Mouse (Mus musculus) kidney, postnatal 0 days (tissue): ENCODE measurements around the gene Naxd. TPM values are rescaled to one million over a fixed set of nuclear protein-coding genes. Genes with fewer than 3 reads are reported as not detected.

Experiments
- ATAC-seq: fragments of 200-750 bp; cut with Nextera tagmentation; replicated peaks from 2 replicates; pipeline ENCODE4 v1.8.0; 2017; ENCODE audit warnings: low read depth, moderate number of reproducible peaks, moderate TSS enrichment, moderate library complexity; ENCODE audit not compliant: low FRiP score
- DNase-seq: peaks from one replicate; pipeline ENCODE4 v3.0.0-alpha.2; 2016; ENCODE audit warnings: low spot score
- H3K27ac ChIP-seq: fragments of 300-500 bp; sonication (generic); 2 replicates; pipeline ENCODE4 v1.5.1; 2014; ENCODE audit warnings: mild to moderate bottlenecking
- H3K27me3 ChIP-seq: fragments of 300-500 bp; sonication (generic); 2 replicates; pipeline ENCODE4 v1.6.1; 2014; ENCODE audit warnings: low read length, mixed read lengths; ENCODE audit not compliant: insufficient read depth
- H3K36me3 ChIP-seq: fragments of 300-500 bp; sonication (generic); 2 replicates; pipeline ENCODE4 v1.6.1; 2014; ENCODE audit warnings: low read length, mixed read lengths; ENCODE audit not compliant: insufficient read depth
- H3K4me1 ChIP-seq: fragments of 300-500 bp; sonication (generic); replicated peaks from 2 replicates; pipeline ENCODE4 v1.6.1; 2014; ENCODE audit warnings: antibody characterized with exemption, low read length, mixed read lengths; ENCODE audit not compliant: insufficient read depth
- H3K4me2 ChIP-seq: fragments of 300-500 bp; sonication (generic); 2 replicates; pipeline ENCODE4 v1.6.1; 2014; ENCODE audit warnings: mild to moderate bottlenecking, low read length, moderate library complexity, mixed read lengths
- H3K4me3 ChIP-seq: fragments of 300-500 bp; sonication (generic); replicated peaks from 2 replicates; pipeline ENCODE4 v1.5.1; 2014; ENCODE audit warnings: low read depth, low read length
- H3K9ac ChIP-seq: fragments of 300-500 bp; sonication (generic); 2 replicates; pipeline ENCODE4 v1.6.1; 2014; ENCODE audit warnings: low read depth, low read length
- H3K9me3 ChIP-seq: fragments of 300-500 bp; sonication (generic); replicated peaks from 2 replicates; pipeline ENCODE4 v1.6.1; 2016; ENCODE audit warnings: low read length, inconsistent platforms, mixed read lengths
- CTCF ChIP-seq: IDR thresholded peaks from 2 replicates; pipeline ENCODE4 v1.5.1; 2016; ENCODE audit warnings: antibody characterized with exemption, low read depth, mild to moderate bottlenecking, moderate library complexity
- WGBS: fragments of 180-500 bp; shearing (Covaris S2); extraction: QIAGEN DNeasy Blood & Tissue Kit; methylation state at CpG from one replicate; pipeline ENCODE4 v1.1.7; 2014; 5-methylcytosine and 5-hydroxymethylcytosine counted together
- polyA plus RNA-seq: library from polyadenylated mRNA; unstranded; fragments of >200 nt; fragmentation: Nextera tagmentation; extraction: Ambion mirVana; gene quantifications from 2 replicates; pipeline ENCODE4 v1.2.1, GENCODE M21; 2015

Gene Naxd
- polyA plus RNA-seq, 1 experiment from 2014 or later, result 111 TPM

GRCm38 (mm10) chr8:11476338-11477177, 20.7 kb upstream of the Naxd start:
- DNase-seq (peak; percentile 87), ATAC-seq (peak; percentile 6; the same call in 1 of the 2 replicates)
- no peak for TF ChIP-seq CTCF
- H3K4me1 ChIP-seq, result peaks cover 33% of the 10 kb centered on the region
- H3K36me3 ChIP-seq, result no peaks in the 10 kb centered on the region
- H3K9me3 ChIP-seq, result no peaks in the 10 kb centered on the region
- peak overlapping the region; percentile 65 for H3K4me3 ChIP-seq
- peak overlapping the region; percentile 94 for H3K4me2 ChIP-seq
- H3K27ac ChIP-seq, result peak overlapping the region; percentile 85
- WGBS, result 10% methylated on average over 24 of the region's 24 CpGs
- H3K9ac ChIP-seq, result peak overlapping the region; percentile 40
- H3K27me3 ChIP-seq, result no peaks in the 10 kb centered on the region

- ATAC-seq, result no peak
- no peaks in the 10 kb centered on the region for H3K36me3 ChIP-seq
- 2% methylated on average over 9 of the region's 9 CpGs for WGBS
- peak overlapping the region; percentile 65 for H3K4me3 ChIP-seq
- no peaks in the 10 kb centered on the region for H3K9me3 ChIP-seq
- peak overlapping the region; percentile 40 for H3K9ac ChIP-seq
- DNase-seq, result no peak
- peak overlapping the region; percentile 94 for H3K4me2 ChIP-seq
- H3K4me1 ChIP-seq, result peaks cover 29% of the 10 kb centered on the region
- H3K27ac ChIP-seq, result peak overlapping the region; percentile 85
- H3K27me3 ChIP-seq, result no peaks in the 10 kb centered on the region
- no peak for TF ChIP-seq CTCF
Measured at GRCm38 (mm10) chr8:11477178-11477553, 20.1 kb upstream of the Naxd start.

GRCm38 (mm10) chr8:11477811-11478761, 19.2 kb upstream of the Naxd start, which contains the start of gene Rab20:
Gene Rab20 (minus strand): TSS chr8:11478710.
- Histone ChIP-seq H3K27ac (peak within 1 kb of the TSS; percentile 85), H3K4me3 (peak within 1 kb of the TSS; percentile 65), H3K36me3 (no peaks in the 10 kb centered on the region), H3K4me1 (peaks cover 26% of the 10 kb centered on the region; the same call in 1 of the 2 replicates), H3K9me3 (no peaks in the 10 kb centered on the region), H3K4me2 (peak within 1 kb of the TSS; percentile 94), H3K27me3 (no peaks in the 10 kb centered on the region), H3K9ac (peak within 1 kb of the TSS; percentile 78)
- WGBS, result under 1% methylated on average over 69 of the region's 69 CpGs
- TF ChIP-seq CTCF, result no peak
- DNase-seq, result peak; percentile 87
- ATAC-seq, result peak; percentile 73

GRCm38 (mm10) chr8:11478807-11479527, 18.3 kb upstream of the Naxd start:
- Histone ChIP-seq H3K27ac (peak overlapping the region; percentile 85), H3K4me3 (peak overlapping the region; percentile 65), H3K27me3 (no peaks in the 10 kb centered on the region), H3K4me1 (peaks cover 18% of the 10 kb centered on the region; the same call in 1 of the 2 replicates), H3K9ac (peak overlapping the region; percentile 33; the same call in 1 of the 2 replicates), H3K36me3 (no peaks in the 10 kb centered on the region), H3K4me2 (peak overlapping the region; percentile 94), H3K9me3 (no peaks in the 10 kb centered on the region)
- DNase-seq (no peak), ATAC-seq (peak; percentile 13; the same call in 1 of the 2 replicates)
- WGBS, result 2% methylated on average over 23 of the region's 23 CpGs
- TF ChIP-seq CTCF, result no peak

- Histone ChIP-seq H3K4me3 (peak overlapping the region; percentile 65; the same call in 1 of the 2 replicates), H3K27me3 (no peaks in the 10 kb centered on the region), H3K9me3 (no peaks in the 10 kb centered on the region), H3K9ac (0 out of 2 replicates have a peak overlapping the region, but pooled peaks have one; percentile 33), H3K4me2 (peak overlapping the region; percentile 94), H3K4me1 (peaks cover 12% of the 10 kb centered on the region; the same call in 1 of the 2 replicates), H3K27ac (peak overlapping the region; percentile 85; the same call in 1 of the 2 replicates), H3K36me3 (no peaks in the 10 kb centered on the region)
- WGBS, result 15% methylated on average over 14 of the region's 14 CpGs
- DNase-seq, result no peak
- no peak for ATAC-seq
- TF ChIP-seq CTCF, result no peak
Measured at GRCm38 (mm10) chr8:11479591-11479990, 17.7 kb upstream of the Naxd start.
